Mouse (Mus musculus) layer of hippocampus, postnatal 36 days (tissue): ENCODE results near the gene Bpifa1. TPM values are rescaled to one million over a fixed set of nuclear protein-coding genes. Genes with fewer than 3 reads are reported as not detected.

Source experiments
- total RNA-seq, 2 experiments: library from RNA; stranded (reverse); gene quantifications; 2 replicates each; pipeline ENCODE4 v1.2.3; 2021

The Bpifa1 gene
- total RNA-seq, 2 experiments from 2014 or later = not detected

Other genes starting within 250 kb of the Bpifa1 start
- not detected for gene Bpifb6, start 242.5 kb upstream of the Bpifa1 start, total RNA-seq
- not detected for gene Bpifb3, start 224.7 kb upstream of the Bpifa1 start, total RNA-seq
- gene Bpifb4, start 204.7 kb upstream of the Bpifa1 start, total RNA-seq = not detected
- gene Bpifa6, start 167.9 kb upstream of the Bpifa1 start, total RNA-seq = not detected
- gene Bpifa2, start 134.6 kb upstream of the Bpifa1 start, total RNA-seq = not detected
- gene Bpifa3, start 12.5 kb upstream of the Bpifa1 start, total RNA-seq = not detected
- gene Bpifa5, start 19.7 kb downstream of the Bpifa1 start, total RNA-seq = not detected
- gene Bpifb1, start 47.9 kb downstream of the Bpifa1 start, total RNA-seq = under 1 TPM in 1 of 2 experiments, not detected in 1; 0.12 TPM
- not detected for gene Bpifb5, start 80.9 kb downstream of the Bpifa1 start, total RNA-seq
- gene Bpifb9a, start 115.0 kb downstream of the Bpifa1 start, total RNA-seq = not detected
- not detected for gene Bpifb9b, start 164.3 kb downstream of the Bpifa1 start, total RNA-seq
- 10 to 100 TPM; 12.7 to 16.7 TPM for gene Cdk5rap1, start 230.1 kb downstream of the Bpifa1 start, total RNA-seq